Comparison of ENCODE assay signal across 7 mouse cellular contexts in the genomic region with DNA sequence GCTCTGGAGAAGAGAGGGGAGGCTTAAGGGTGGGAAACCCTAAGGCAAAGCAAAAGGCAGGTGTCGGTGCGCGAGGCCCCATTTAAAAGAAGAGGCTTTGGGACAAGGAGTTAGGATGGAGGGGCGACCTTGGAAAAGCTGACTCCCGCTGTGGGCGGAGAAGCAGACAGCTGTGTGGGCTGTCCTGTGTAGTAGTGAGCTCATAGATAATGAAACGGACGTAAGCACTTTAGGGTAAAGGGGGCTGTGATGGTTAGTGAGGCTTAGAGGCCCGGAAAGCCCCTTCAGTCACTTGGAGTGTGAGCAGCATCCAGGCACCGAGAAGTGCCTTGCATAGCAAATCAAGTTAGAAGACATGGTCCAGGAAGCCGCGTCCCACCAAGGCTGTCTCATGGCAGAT. TPM values are rescaled to one million over a fixed set of nuclear protein-coding genes. Genes with fewer than 3 reads are reported as not detected.
DNase-seq lines count a peak whose midpoint lies in the region; ATAC-seq lines count a peak whose summit lies in the region.

A gene (minus strand): TSS at position 167 of the 400 bp plus-strand sequence.

- peak within 1 kb of the TSS; percentile 71 for H3K9ac ChIP-seq in embryonic facial prominence, embryonic 12.5 days
- peak within 1 kb of the TSS; percentile 81 for H3K9ac ChIP-seq in heart, embryonic 15.5 days
- peak within 1 kb of the TSS; percentile 72 for H3K9ac ChIP-seq in neural tube, embryonic 12.5 days

- no peaks in the 10 kb centered on the region for H3K9me3 ChIP-seq in embryonic facial prominence, embryonic 12.5 days
- H3K9me3 ChIP-seq in heart, embryonic 15.5 days (replicated peaks) = no peaks in the 10 kb centered on the region
- no peaks in the 10 kb centered on the region for H3K9me3 ChIP-seq in neural tube, embryonic 12.5 days

- no peaks in the 10 kb centered on the region for H3K27me3 ChIP-seq in embryonic facial prominence, embryonic 12.5 days
- H3K27me3 ChIP-seq in heart, embryonic 15.5 days = no peaks in the 10 kb centered on the region
- no peaks in the 10 kb centered on the region for H3K27me3 ChIP-seq in neural tube, embryonic 12.5 days (replicated peaks)

- peak within 1 kb of the TSS; percentile 65 for H3K4me3 ChIP-seq in embryonic facial prominence, embryonic 12.5 days
- H3K4me3 ChIP-seq in heart, embryonic 15.5 days = peak within 1 kb of the TSS; percentile 73
- H3K4me3 ChIP-seq in neural tube, embryonic 12.5 days = peak within 1 kb of the TSS; percentile 56

- H3K36me3 ChIP-seq in embryonic facial prominence, embryonic 12.5 days = no peaks in the 10 kb centered on the region
- no peaks in the 10 kb centered on the region; the same call in 1 of the 2 replicates for H3K36me3 ChIP-seq in heart, embryonic 15.5 days
- H3K36me3 ChIP-seq in neural tube, embryonic 12.5 days = peaks cover 8% of the 10 kb centered on the region; the same call in 1 of the 2 replicates

- WGBS in embryonic facial prominence, embryonic 12.5 days = 9% methylated on average over 12 of the region's 12 CpGs
- WGBS in heart, embryonic 15.5 days = 7% methylated on average over 12 of the region's 12 CpGs
- 9% methylated on average over 12 of the region's 12 CpGs for WGBS in neural tube, embryonic 12.5 days

- intact Hi-C loops in left cerebral cortex, postnatal 36 days (cut with DNase I) = no loop called here

- peak; percentile 36 for DNase-seq in thymus, postnatal 14 days
- DNase-seq in thymus, postnatal 25 days = no peak
- no peak for DNase-seq in left cerebral cortex, postnatal 36 days (ENCODE audit: low spot score in 2 of 2)
- no peak for DNase-seq in urinary bladder, postnatal 25 days (ENCODE audit: low spot score)

- H3K27ac ChIP-seq in embryonic facial prominence, embryonic 12.5 days = peak within 1 kb of the TSS; percentile 65
- H3K27ac ChIP-seq in heart, embryonic 15.5 days = peak within 1 kb of the TSS; percentile 81
- H3K27ac ChIP-seq in neural tube, embryonic 12.5 days = peak within 1 kb of the TSS; percentile 50; the same call in 1 of the 2 replicates

- no peak for ATAC-seq in embryonic facial prominence, embryonic 12.5 days (ENCODE audit: insufficient number of reproducible peaks, insufficient read depth, low FRiP score, low TSS enrichment)
- 0 out of 2 replicates have a peak, but pooled peaks have one; percentile 11 for ATAC-seq in heart, embryonic 15.5 days (replicated peaks; ENCODE audit: insufficient number of reproducible peaks, insufficient read depth, low FRiP score, low read depth)
- ATAC-seq in neural tube, embryonic 12.5 days (ENCODE audit: low FRiP score, low read depth) = no peak; the same call in none of the 2 replicates

- H3K4me1 ChIP-seq in embryonic facial prominence, embryonic 12.5 days = peaks cover 20% of the 10 kb centered on the region
- peaks cover 24% of the 10 kb centered on the region for H3K4me1 ChIP-seq in heart, embryonic 15.5 days (replicated peaks)
- peaks cover 18% of the 10 kb centered on the region for H3K4me1 ChIP-seq in neural tube, embryonic 12.5 days

- peak within 1 kb of the TSS; percentile 86 for H3K4me2 ChIP-seq in embryonic facial prominence, embryonic 12.5 days (replicated peaks)
- H3K4me2 ChIP-seq in heart, embryonic 15.5 days = peak within 1 kb of the TSS; percentile 93
- peak within 1 kb of the TSS; percentile 84 for H3K4me2 ChIP-seq in neural tube, embryonic 12.5 days (replicated peaks)

RNA-seq across cellular contexts. Expression of the gene that starts here (rescaled TPM):
- 21.8 and 23.7 TPM in 2 replicates for polyA plus RNA-seq in embryonic facial prominence, embryonic 12.5 days (2016; fragmentation: Nextera tagmentation; extraction: Ambion mirVana)
- 16.2 and 20.8 TPM in 2 replicates for polyA plus RNA-seq in heart, embryonic 15.5 days (2015; fragmentation: Nextera tagmentation; extraction: Ambion mirVana)
- total RNA-seq in left cerebral cortex, postnatal 36 days (2021) = 10 to 100 TPM; 25.2 to 30.1 TPM
- 19.7 and 20.3 TPM in 2 replicates for polyA plus RNA-seq in neural tube, embryonic 12.5 days (2016; fragmentation: Nextera tagmentation; extraction: Ambion mirVana)
